Mouse (Mus musculus): Measurements from ENCODE around the gene Col5a1. TPM values are rescaled to one million over a fixed set of nuclear protein-coding genes. Genes with fewer than 3 reads are reported as not detected.

Col5a1 gene
- polyA plus RNA-seq, 1 experiment, result 12.3 TPM

DNA sequence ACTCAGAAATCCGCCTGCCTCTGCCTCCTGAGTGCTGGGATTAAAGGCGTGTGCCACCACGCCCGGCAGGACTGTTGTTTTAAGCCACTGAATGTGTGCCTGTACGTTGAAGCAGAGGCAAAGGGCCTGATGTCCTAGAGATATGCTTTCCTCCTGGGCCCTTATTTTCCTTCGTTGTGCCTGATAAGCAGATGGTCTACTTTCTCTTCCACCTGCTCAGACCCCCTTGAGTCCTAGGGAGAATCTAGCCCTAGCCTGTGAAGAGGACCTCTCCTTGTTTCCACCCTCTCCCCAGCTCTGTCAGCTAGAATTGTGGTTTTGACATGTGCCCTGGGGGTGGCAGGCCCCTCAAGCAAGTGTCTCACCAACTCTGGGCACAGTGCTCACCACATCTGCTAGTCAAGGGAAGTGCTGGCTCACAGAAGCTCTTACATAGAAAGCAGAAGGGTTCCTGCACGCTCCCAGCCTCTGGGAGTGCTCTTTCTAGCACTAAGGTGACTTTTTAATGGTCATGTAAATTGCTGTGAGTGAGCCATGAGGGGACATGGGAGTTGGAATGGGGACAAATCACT, 189.5 kb downstream of the Col5a1 start:
- Histone ChIP-seq H3K27me3 (ENCODE audit: control insufficient read depth, insufficient read depth, low read length) (no peaks in the 10 kb centered on the region), H3K4me3 (ENCODE audit: low read depth, low read length) (no peak overlapping the region), H3K27ac (ENCODE audit: insufficient read depth, low read depth, low read length) (no peak overlapping the region), H3K4me1 (ENCODE audit: control insufficient read depth, insufficient read depth, insufficient read length, low read length) (no peaks in the 10 kb centered on the region), H3K36me3 (ENCODE audit: control insufficient read depth, insufficient read depth, low read length) (no peaks in the 10 kb centered on the region)
- no peak for TF ChIP-seq CTCF (IDR thresholded peaks at IDR 0.05; ENCODE audit: extremely low read depth, insufficient read length, insufficient replicate concordance, low read depth, low read length)
- TF ChIP-seq POLR2A (IDR thresholded peaks at IDR 0.05; ENCODE audit: low read depth, low read length), result no peak
- 59% methylated on average over 7 of the region's 7 CpGs for WGBS

DNA sequence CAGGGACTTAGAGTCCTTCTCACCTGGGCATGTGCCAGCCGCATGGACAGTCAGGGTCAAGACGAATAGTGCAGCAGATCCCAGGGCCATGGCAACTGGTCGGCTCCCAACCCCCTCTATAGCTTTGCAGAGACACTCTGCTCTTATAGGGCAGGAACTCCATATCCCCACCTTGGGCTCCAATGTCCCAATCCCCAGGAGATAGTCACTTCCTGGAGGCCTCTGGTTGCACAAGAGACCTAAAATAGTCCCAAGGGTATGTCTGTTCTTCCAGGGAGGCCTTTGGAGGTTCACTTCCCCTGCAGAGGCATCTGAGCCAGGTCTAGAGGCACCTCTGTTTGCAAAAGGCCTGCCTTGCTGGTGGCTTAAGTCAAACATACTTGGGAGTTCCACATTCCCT, 198.5 kb downstream of the Col5a1 start, which contains the start of gene Fcnb:
TSS of gene Fcnb (minus strand) at position 118 of the 400 bp plus-strand sequence.
- no peak for TF ChIP-seq CTCF (IDR thresholded peaks at IDR 0.05; ENCODE audit: extremely low read depth, insufficient read length, insufficient replicate concordance, low read depth, low read length)
- TF ChIP-seq POLR2A (IDR thresholded peaks at IDR 0.05; ENCODE audit: low read depth, low read length), result no peak
- H3K27ac ChIP-seq (ENCODE audit: insufficient read depth, low read depth, low read length), result no peak within 1 kb of the TSS
- 75% methylated on average over 3 of the region's 3 CpGs for WGBS
- H3K27me3 ChIP-seq (ENCODE audit: control insufficient read depth, insufficient read depth, low read length), result no peaks in the 10 kb centered on the region
- no peak within 1 kb of the TSS for H3K4me3 ChIP-seq (ENCODE audit: low read depth, low read length)
- no peaks in the 10 kb centered on the region for H3K36me3 ChIP-seq (ENCODE audit: control insufficient read depth, insufficient read depth, low read length)
- H3K4me1 ChIP-seq (ENCODE audit: control insufficient read depth, insufficient read depth, insufficient read length, low read length), result no peaks in the 10 kb centered on the region

DNA sequence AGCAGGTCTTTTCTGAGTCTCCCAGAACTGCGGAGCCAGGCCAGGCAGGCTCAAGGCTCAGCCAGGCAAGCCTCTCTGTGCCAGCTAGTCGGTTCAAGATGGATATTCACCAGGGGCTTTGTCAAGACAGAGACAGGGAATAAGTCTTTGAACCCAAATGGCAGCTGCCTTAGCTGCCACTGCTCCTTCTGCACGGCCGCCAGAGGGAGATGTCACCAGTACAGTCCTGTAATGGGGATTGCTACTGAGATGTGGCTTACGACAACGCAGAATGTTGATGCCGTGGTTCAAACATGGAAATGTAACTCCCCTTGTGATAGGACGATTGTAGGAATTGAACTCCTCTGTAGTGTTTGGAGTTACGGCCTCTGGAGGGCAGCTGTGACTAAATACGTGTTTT, 199.9 kb downstream of the Col5a1 start:
- H3K27ac ChIP-seq (ENCODE audit: insufficient read depth, low read depth, low read length), result no peak overlapping the region
- no peaks in the 10 kb centered on the region for H3K4me1 ChIP-seq (ENCODE audit: control insufficient read depth, insufficient read depth, insufficient read length, low read length)
- H3K27me3 ChIP-seq (ENCODE audit: control insufficient read depth, insufficient read depth, low read length), result no peaks in the 10 kb centered on the region
- no peak overlapping the region for H3K4me3 ChIP-seq (ENCODE audit: low read depth, low read length)
- TF ChIP-seq CTCF (IDR thresholded peaks at IDR 0.05; ENCODE audit: extremely low read depth, insufficient read length, insufficient replicate concordance, low read depth, low read length), result no peak
- no peak for TF ChIP-seq POLR2A (IDR thresholded peaks at IDR 0.05; ENCODE audit: low read depth, low read length)
- WGBS, result 74% methylated on average over 10 of the region's 10 CpGs
- no peaks in the 10 kb centered on the region for H3K36me3 ChIP-seq (ENCODE audit: control insufficient read depth, insufficient read depth, low read length)

DNA sequence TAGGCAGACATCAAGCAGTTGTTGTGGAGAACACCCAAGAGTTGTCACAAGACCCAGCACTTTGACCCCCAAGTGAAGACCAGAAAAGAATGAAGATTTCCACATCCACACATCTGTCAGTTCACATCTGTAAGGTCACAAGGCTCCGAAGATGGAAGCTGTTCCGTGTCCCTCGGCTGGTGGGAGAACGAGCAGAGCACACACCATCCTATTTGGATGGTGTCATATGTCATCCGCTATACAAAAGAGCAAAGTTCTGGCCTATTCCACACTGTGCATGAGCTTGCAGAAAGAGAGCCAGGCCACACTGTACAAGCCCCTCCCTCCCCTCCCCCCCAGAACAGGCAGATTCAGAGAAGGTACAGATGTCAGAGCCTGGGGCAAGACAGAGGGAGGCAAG, 202.9 kb downstream of the Col5a1 start:
- Histone ChIP-seq H3K4me3 (ENCODE audit: low read depth, low read length) (no peak overlapping the region), H3K4me1 (ENCODE audit: control insufficient read depth, insufficient read depth, insufficient read length, low read length) (no peaks in the 10 kb centered on the region), H3K27ac (ENCODE audit: insufficient read depth, low read depth, low read length) (no peak overlapping the region), H3K27me3 (ENCODE audit: control insufficient read depth, insufficient read depth, low read length) (no peaks in the 10 kb centered on the region), H3K36me3 (ENCODE audit: control insufficient read depth, insufficient read depth, low read length) (no peaks in the 10 kb centered on the region)
- TF ChIP-seq CTCF (IDR thresholded peaks at IDR 0.05; ENCODE audit: extremely low read depth, insufficient read length, insufficient replicate concordance, low read depth, low read length) (no peak), POLR2A (IDR thresholded peaks at IDR 0.05; ENCODE audit: low read depth, low read length) (no peak)
- 70% methylated on average over 5 of the region's 5 CpGs for WGBS

Other genes starting within 250 kb of the Col5a1 start
- gene Rxra, start 210.0 kb upstream of the Col5a1 start, polyA plus RNA-seq (2012; rRNA removed), result 48.7 and 110 TPM in 2 replicates
- gene Fcnb, start 198.5 kb downstream of the Col5a1 start, polyA plus RNA-seq (2012; rRNA removed), result not detected in 2 replicates

Measured in small intestine, adult 2 months (tissue).